Mouse (Mus musculus): Measurements from ENCODE around the gene Olfr571. TPM values are rescaled to one million over a fixed set of nuclear protein-coding genes. Genes with fewer than 3 reads are reported as not detected.

Gene Olfr571
- polyA plus RNA-seq, 1 experiment: not detected

- TF ChIP-seq CTCF (IDR thresholded peaks at IDR 0.05; ENCODE audit: control insufficient read depth, insufficient read depth, insufficient replicate concordance, low read depth, low read length) (no peak), POLR2A (IDR thresholded peaks at IDR 0.05; ENCODE audit: control insufficient read depth, low read depth, low read length) (no peak)
- H3K4me1 ChIP-seq (ENCODE audit: control insufficient read depth, insufficient read depth, low read length): no peaks in the 10 kb centered on the region
- no peaks in the 10 kb centered on the region for H3K27me3 ChIP-seq (ENCODE audit: control insufficient read depth, insufficient read depth, low read length)
- no peak within 1 kb of the TSS for H3K4me3 ChIP-seq (ENCODE audit: control insufficient read depth, low read depth, low read length)
- no peak within 1 kb of the TSS for H3K27ac ChIP-seq (ENCODE audit: control insufficient read depth, insufficient read depth, low read depth, low read length)
- H3K36me3 ChIP-seq (ENCODE audit: control insufficient read depth, insufficient read depth, low read length): no peaks in the 10 kb centered on the region
Measured at GRCm38 (mm10) chr7:102942475-102942874, 25.1 kb upstream of the Olfr571 start, which contains the start of gene Olfr573-ps1. Olfr573-ps1 (minus strand) TSS chr7:102942575.

- H3K36me3 ChIP-seq (ENCODE audit: control insufficient read depth, insufficient read depth, low read length): no peaks in the 10 kb centered on the region
- no peaks in the 10 kb centered on the region for H3K4me1 ChIP-seq (ENCODE audit: control insufficient read depth, insufficient read depth, low read length)
- H3K27ac ChIP-seq (ENCODE audit: control insufficient read depth, insufficient read depth, low read depth, low read length): no peak overlapping the region
- TF ChIP-seq CTCF (IDR thresholded peaks at IDR 0.05; ENCODE audit: control insufficient read depth, insufficient read depth, insufficient replicate concordance, low read depth, low read length): no peak
- no peak for TF ChIP-seq POLR2A (IDR thresholded peaks at IDR 0.05; ENCODE audit: control insufficient read depth, low read depth, low read length)
- no peak overlapping the region for H3K4me3 ChIP-seq (ENCODE audit: control insufficient read depth, low read depth, low read length)
- no peaks in the 10 kb centered on the region for H3K27me3 ChIP-seq (ENCODE audit: control insufficient read depth, insufficient read depth, low read length)
Measured at GRCm38 (mm10) chr7:102927105-102927504, 9.8 kb upstream of the Olfr571 start.

DNA sequence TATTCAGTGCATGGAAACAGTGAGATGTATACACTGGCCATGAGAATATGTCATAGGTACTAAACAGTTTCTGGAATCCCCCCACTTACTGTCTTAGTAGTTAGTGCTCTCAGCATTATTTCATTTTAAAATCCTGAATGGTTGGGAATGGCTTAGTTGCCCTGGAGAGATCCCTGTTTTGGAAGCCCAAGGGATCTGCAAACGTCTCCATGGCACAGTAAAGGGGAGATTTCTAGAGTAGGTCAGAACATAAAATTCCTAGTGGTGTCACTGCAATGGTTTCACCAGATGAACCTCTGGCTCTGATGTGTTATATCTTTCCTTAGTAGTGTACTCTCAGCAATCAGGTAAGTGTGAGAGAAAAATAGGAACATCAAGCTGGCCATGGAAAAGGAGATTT, 6.8 kb upstream of the Olfr571 start, which contains the start of gene Olfr572:
Gene Olfr572, plus strand, starts transcription at position 301 of the 400 bp plus-strand sequence.
- no peak within 1 kb of the TSS for H3K27ac ChIP-seq (ENCODE audit: control insufficient read depth, insufficient read depth, low read depth, low read length)
- no peaks in the 10 kb centered on the region for H3K36me3 ChIP-seq (ENCODE audit: control insufficient read depth, insufficient read depth, low read length)
- H3K4me1 ChIP-seq (ENCODE audit: control insufficient read depth, insufficient read depth, low read length): no peaks in the 10 kb centered on the region

GRCm38 (mm10) chr7:102919632-102920031, 2.3 kb upstream of the Olfr571 start:
- no peaks in the 10 kb centered on the region for H3K27me3 ChIP-seq (ENCODE audit: control insufficient read depth, insufficient read depth, low read length)
- H3K27ac ChIP-seq (ENCODE audit: control insufficient read depth, insufficient read depth, low read depth, low read length): no peak overlapping the region
- no peaks in the 10 kb centered on the region for H3K4me1 ChIP-seq (ENCODE audit: control insufficient read depth, insufficient read depth, low read length)
- H3K36me3 ChIP-seq (ENCODE audit: control insufficient read depth, insufficient read depth, low read length): no peaks in the 10 kb centered on the region
- H3K4me3 ChIP-seq (ENCODE audit: control insufficient read depth, low read depth, low read length): no peak overlapping the region
- TF ChIP-seq CTCF (IDR thresholded peaks at IDR 0.05; ENCODE audit: control insufficient read depth, insufficient read depth, insufficient replicate concordance, low read depth, low read length) (no peak), POLR2A (IDR thresholded peaks at IDR 0.05; ENCODE audit: control insufficient read depth, low read depth, low read length) (no peak)

More for the DNA sequence above, 6.8 kb upstream of the Olfr571 start, which contains the start of gene Olfr572:
- no peaks in the 10 kb centered on the region for H3K27me3 ChIP-seq (ENCODE audit: control insufficient read depth, insufficient read depth, low read length)
- no peak within 1 kb of the TSS for H3K4me3 ChIP-seq (ENCODE audit: control insufficient read depth, low read depth, low read length)
- TF ChIP-seq CTCF (IDR thresholded peaks at IDR 0.05; ENCODE audit: control insufficient read depth, insufficient read depth, insufficient replicate concordance, low read depth, low read length): no peak
- TF ChIP-seq POLR2A (IDR thresholded peaks at IDR 0.05; ENCODE audit: control insufficient read depth, low read depth, low read length): no peak

- Histone ChIP-seq H3K36me3 (ENCODE audit: control insufficient read depth, insufficient read depth, low read length) (no peaks in the 10 kb centered on the region), H3K4me1 (ENCODE audit: control insufficient read depth, insufficient read depth, low read length) (no peaks in the 10 kb centered on the region), H3K4me3 (ENCODE audit: control insufficient read depth, low read depth, low read length) (no peak overlapping the region), H3K27ac (ENCODE audit: control insufficient read depth, insufficient read depth, low read depth, low read length) (no peak overlapping the region), H3K27me3 (ENCODE audit: control insufficient read depth, insufficient read depth, low read length) (no peaks in the 10 kb centered on the region)
- no peak for TF ChIP-seq CTCF (IDR thresholded peaks at IDR 0.05; ENCODE audit: control insufficient read depth, insufficient read depth, insufficient replicate concordance, low read depth, low read length)
- no peak for TF ChIP-seq POLR2A (IDR thresholded peaks at IDR 0.05; ENCODE audit: control insufficient read depth, low read depth, low read length)
Measured at GRCm38 (mm10) chr7:102916405-102916804, 931 bp downstream of the Olfr571 start.

- Histone ChIP-seq H3K36me3 (ENCODE audit: control insufficient read depth, insufficient read depth, low read length) (no peaks in the 10 kb centered on the region), H3K27ac (ENCODE audit: control insufficient read depth, insufficient read depth, low read depth, low read length) (no peak overlapping the region), H3K4me3 (ENCODE audit: control insufficient read depth, low read depth, low read length) (no peak overlapping the region), H3K27me3 (ENCODE audit: control insufficient read depth, insufficient read depth, low read length) (no peaks in the 10 kb centered on the region), H3K4me1 (ENCODE audit: control insufficient read depth, insufficient read depth, low read length) (no peaks in the 10 kb centered on the region)
- TF ChIP-seq POLR2A (IDR thresholded peaks at IDR 0.05; ENCODE audit: control insufficient read depth, low read depth, low read length): no peak
- TF ChIP-seq CTCF (IDR thresholded peaks at IDR 0.05; ENCODE audit: control insufficient read depth, insufficient read depth, insufficient replicate concordance, low read depth, low read length): no peak
Measured at GRCm38 (mm10) chr7:102915261-102915660, 2.1 kb downstream of the Olfr571 start.

GRCm38 (mm10) chr7:102890782-102891181, 26.6 kb downstream of the Olfr571 start, which contains the start of gene Olfr569:
Olfr569 (minus strand) TSS chr7:102890882.
- H3K27me3 ChIP-seq (ENCODE audit: control insufficient read depth, insufficient read depth, low read length): no peaks in the 10 kb centered on the region
- H3K27ac ChIP-seq (ENCODE audit: control insufficient read depth, insufficient read depth, low read depth, low read length): no peak within 1 kb of the TSS

More at GRCm38 (mm10) chr7:102890782-102891181, 26.6 kb downstream of the Olfr571 start, which contains the start of gene Olfr569:
- Histone ChIP-seq H3K36me3 (ENCODE audit: control insufficient read depth, insufficient read depth, low read length) (no peaks in the 10 kb centered on the region), H3K4me1 (ENCODE audit: control insufficient read depth, insufficient read depth, low read length) (no peaks in the 10 kb centered on the region), H3K4me3 (ENCODE audit: control insufficient read depth, low read depth, low read length) (no peak within 1 kb of the TSS)
- TF ChIP-seq POLR2A (IDR thresholded peaks at IDR 0.05; ENCODE audit: control insufficient read depth, low read depth, low read length) (no peak), CTCF (IDR thresholded peaks at IDR 0.05; ENCODE audit: control insufficient read depth, insufficient read depth, insufficient replicate concordance, low read depth, low read length) (no peak)
